Mouse (Mus musculus) lung, adult 2 months (tissue): ENCODE data around the gene Tmem150a.

ENCODE experiments used
- CTCF ChIP-seq: fragments of 200-500 bp; IDR thresholded peaks from 2 replicates; pipeline ENCODE4 v1.5.1; 2011; ENCODE audit warnings: mild to moderate bottlenecking, low read length, control low read depth; ENCODE audit not compliant: insufficient read depth
- POLR2A ChIP-seq: fragments of 200-500 bp; IDR thresholded peaks from 2 replicates; pipeline ENCODE4 v1.6.1; 2011; ENCODE audit warnings: low read depth, mild to moderate bottlenecking, control low read depth, low read length, borderline replicate concordance; ENCODE audit errors: extremely low read depth

DNA sequence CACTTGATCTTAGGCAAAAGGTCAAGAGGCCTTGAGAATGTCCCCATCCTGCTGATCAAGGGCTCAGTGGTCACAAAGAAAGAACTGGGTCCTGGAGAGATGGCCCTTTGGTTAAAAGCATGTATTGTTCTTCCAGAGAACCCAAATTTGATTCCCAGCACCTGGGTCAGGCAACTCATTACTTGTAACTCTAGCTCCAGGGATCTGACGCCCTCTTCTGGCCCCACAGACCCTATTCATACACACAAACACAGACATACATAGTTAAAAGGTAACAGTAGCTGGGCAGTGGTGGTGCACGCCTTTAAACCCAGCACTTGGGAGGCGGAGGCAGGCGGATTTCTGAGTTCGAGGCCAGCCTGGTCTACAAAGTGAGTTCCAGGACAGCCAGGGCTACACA lies 37.1 kb downstream of the Tmem150a start:
- TF ChIP-seq POLR2A (no peak), CTCF (no peak)
